Mouse (Mus musculus) MEL (cell line): ENCODE measurements at regions not wholly inside any gene's neighbourhood (a gene's known extent, or its start where the extent isn't known, plus 50 kb on each side); places are given as distances from the start of the nearest gene placed in this dataset.

Experiments used
- DNase-seq: peaks from one replicate; pipeline ENCODE4 v3.0.0; 2011; ENCODE audit warnings: low read depth, low spot score
- H3K27ac ChIP-seq: 2 replicates; pipeline ENCODE4 v1.5.1; 2012; ENCODE audit warnings: low read depth, mild to moderate bottlenecking, control low read depth, low read length, moderate library complexity; ENCODE audit not compliant: control insufficient read depth
- H3K27me3 ChIP-seq, 2 experiments: fragments of 150-350 bp in 1 of 2; sonication (generic) in 1 of 2; 2 replicates each; pipeline ENCODE4 v1.6.1; 2012; ENCODE audit warnings: low read length in 2 of 2, mild to moderate bottlenecking in 2 of 2, improper control_type of control experiment in 1 of 2, moderate library complexity in 1 of 2; ENCODE audit not compliant: insufficient read depth in 2 of 2, control insufficient read depth in 1 of 2
- H3K36me3 ChIP-seq, 2 experiments: 2 replicates each; pipeline ENCODE4 v1.6.1; 2012 to 2014; ENCODE audit warnings: low read length in 2 of 2, improper control_type of control experiment in 1 of 2, inconsistent platforms in 1 of 2, mild to moderate bottlenecking in 1 of 2; ENCODE audit not compliant: insufficient read depth in 2 of 2, control insufficient read depth in 1 of 2
- H3K4me1 ChIP-seq, 2 experiments: fragments of 150-350 bp in 1 of 2; sonication (generic) in 1 of 2; 2 replicates each; pipeline ENCODE4 v1.6.1; 2012; ENCODE audit warnings: low read length in 2 of 2, improper control_type of control experiment in 1 of 2, mild to moderate bottlenecking in 1 of 2; ENCODE audit not compliant: insufficient read depth in 2 of 2, control insufficient read depth in 1 of 2
- H3K4me3 ChIP-seq, 2 experiments: fragments of 150-350 bp in 1 of 2; sonication (generic) in 1 of 2; 2 replicates each; pipeline ENCODE4 v1.5.1; 2012; ENCODE audit warnings: low read depth in 2 of 2, low read length in 2 of 2, mild to moderate bottlenecking in 2 of 2, moderate library complexity in 2 of 2, control low read depth in 1 of 2, improper control_type of control experiment in 1 of 2; ENCODE audit not compliant: control insufficient read depth in 1 of 2, insufficient read depth in 1 of 2
- H3K79me2 ChIP-seq: 2 replicates; pipeline ENCODE4 v1.6.1; 2012; ENCODE audit warnings: mild to moderate bottlenecking, low read length, moderate library complexity; ENCODE audit not compliant: control insufficient read depth, poor library complexity, insufficient read depth
- H3K9ac ChIP-seq: 2 replicates; pipeline ENCODE4 v1.6.1; 2012; ENCODE audit warnings: low read depth, mild to moderate bottlenecking, control low read depth, low read length, moderate library complexity; ENCODE audit not compliant: control insufficient read depth, poor library complexity, severe bottlenecking
- H3K9me3 ChIP-seq: fragments of 150-350 bp; sonication (generic); replicated peaks from 2 replicates; pipeline ENCODE4 v1.6.1; 2012; ENCODE audit warnings: mild to moderate bottlenecking, low read length, improper control_type of control experiment, moderate library complexity; ENCODE audit not compliant: insufficient read depth
- BHLHE40 ChIP-seq: IDR thresholded peaks from 2 replicates; pipeline ENCODE4 v1.6.1; 2012; ENCODE audit warnings: low read depth, mild to moderate bottlenecking, inconsistent platforms, low read length, improper control_type of control experiment, borderline replicate concordance
- CHD1 ChIP-seq: IDR thresholded peaks from 2 replicates; pipeline ENCODE4 v1.6.1; 2012; ENCODE audit warnings: low read depth, mild to moderate bottlenecking, inconsistent platforms, low read length, improper control_type of control experiment
- CHD2 ChIP-seq: IDR thresholded peaks from 2 replicates; pipeline ENCODE4 v1.6.1; 2011; ENCODE audit warnings: low read length, improper control_type of control experiment
- E2F4 ChIP-seq: IDR thresholded peaks from 2 replicates; pipeline ENCODE4 v1.6.1; 2011; ENCODE audit warnings: low read depth, low read length, improper control_type of control experiment, borderline replicate concordance
- ELF1 ChIP-seq: IDR thresholded peaks from 2 replicates; pipeline ENCODE4 v1.6.1; 2014; ENCODE audit warnings: low read depth, mild to moderate bottlenecking, inconsistent platforms, low read length, improper control_type of control experiment, moderate library complexity
- GABPA ChIP-seq: IDR thresholded peaks from 2 replicates; pipeline ENCODE4 v1.6.1; 2012; ENCODE audit warnings: low read depth, mild to moderate bottlenecking, inconsistent platforms, low read length, improper control_type of control experiment, moderate library complexity
- JUND ChIP-seq: IDR thresholded peaks from 2 replicates; pipeline ENCODE4 v1.6.1; 2011; ENCODE audit warnings: low read depth, mild to moderate bottlenecking, improper control_type of control experiment, low read length
- MAFK ChIP-seq: IDR thresholded peaks from 2 replicates; pipeline ENCODE4 v1.6.1; 2011; ENCODE audit warnings: low read depth, mild to moderate bottlenecking, low read length, improper control_type of control experiment, borderline replicate concordance
- MAX ChIP-seq: IDR thresholded peaks from 2 replicates; pipeline ENCODE4 v1.6.1; 2011; ENCODE audit warnings: low read length, improper control_type of control experiment
- MXI1 ChIP-seq: IDR thresholded peaks from 2 replicates; pipeline ENCODE4 v1.6.1; 2011; ENCODE audit warnings: mild to moderate bottlenecking, low read depth, low read length, improper control_type of control experiment
- MYC ChIP-seq: IDR thresholded peaks from 2 replicates; pipeline ENCODE4 v1.6.1; 2011; ENCODE audit warnings: low read depth, mild to moderate bottlenecking, low read length, improper control_type of control experiment, moderate library complexity
- NELFE ChIP-seq: IDR thresholded peaks from 2 replicates; pipeline ENCODE4 v1.6.1; 2011; ENCODE audit warnings: low read depth, low read length, improper control_type of control experiment
- POLR2A ChIP-seq, 2 experiments: IDR thresholded peaks; 2 replicates each; pipeline ENCODE4 v1.6.1; 2011 to 2012; ENCODE audit warnings: low read length in 2 of 2, mild to moderate bottlenecking in 2 of 2, control low read depth in 1 of 2, improper control_type of control experiment in 1 of 2, low read depth in 1 of 2, moderate library complexity in 1 of 2; ENCODE audit not compliant: control insufficient read depth in 1 of 2, insufficient read depth in 1 of 2, poor library complexity in 1 of 2
- RCOR1 ChIP-seq: IDR thresholded peaks from 2 replicates; pipeline ENCODE4 v1.6.1; 2012; ENCODE audit warnings: low read depth, mild to moderate bottlenecking, inconsistent platforms, low read length, improper control_type of control experiment
- SIN3A ChIP-seq: IDR thresholded peaks from 2 replicates; pipeline ENCODE4 v1.6.1; 2012; ENCODE audit warnings: low read length, improper control_type of control experiment, inconsistent platforms
- SMC3 ChIP-seq: IDR thresholded peaks from 2 replicates; pipeline ENCODE4 v1.6.1; 2011; ENCODE audit warnings: low read depth, low read length, improper control_type of control experiment
- TBP ChIP-seq: IDR thresholded peaks from 2 replicates; pipeline ENCODE4 v1.8.0; 2011; ENCODE audit warnings: low read depth, low read length, improper control_type of control experiment
- USF1 ChIP-seq: IDR thresholded peaks from 2 replicates; pipeline ENCODE4 v1.6.1; 2014; ENCODE audit warnings: low read depth, mild to moderate bottlenecking, inconsistent platforms, low read length, improper control_type of control experiment, moderate library complexity
- ZC3H11A ChIP-seq: IDR thresholded peaks from 2 replicates; pipeline ENCODE4 v1.6.1; 2012; ENCODE audit warnings: low read depth, mild to moderate bottlenecking, inconsistent platforms, low read length, improper control_type of control experiment
- ZKSCAN1 ChIP-seq: IDR thresholded peaks from 2 replicates; pipeline ENCODE4 v1.6.1; 2012; ENCODE audit warnings: low read depth, mild to moderate bottlenecking, inconsistent platforms, low read length, improper control_type of control experiment, moderate library complexity
- ZMIZ1 ChIP-seq: IDR thresholded peaks from 2 replicates; pipeline ENCODE4 v1.6.1; 2012; ENCODE audit warnings: low read depth, mild to moderate bottlenecking, inconsistent platforms, low read length, improper control_type of control experiment, moderate library complexity

GRCm38 (mm10) chr2:172733403-172733995, 184.1 kb downstream of the Tfap2c start:
- no peaks in the 10 kb centered on the region; the same call in 1 of the 2 replicates for H3K9me3 ChIP-seq

GRCm38 (mm10) chr2:172735621-172736020, 186.2 kb downstream of the Tfap2c start:
- TF ChIP-seq MAFK: no peak
- no peak for TF ChIP-seq CHD2
- TF ChIP-seq ZKSCAN1: no peak
- TF ChIP-seq USF1: no peak
- TF ChIP-seq ZC3H11A: no peak
- TF ChIP-seq MAX: no peak
- TF ChIP-seq SMC3: no peak
- TF ChIP-seq MXI1: no peak
- TF ChIP-seq MYC: no peak
- TF ChIP-seq, all 39 proteins: peak for 0
- H3K9me3 ChIP-seq: no peaks in the 10 kb centered on the region; the same call in 1 of the 2 replicates

More at GRCm38 (mm10) chr2:172733403-172733995, 184.1 kb downstream of the Tfap2c start:
- DNase-seq: no peak
- Histone ChIP-seq H3K27ac (no peak overlapping the region), H3K9ac (no peak overlapping the region), H3K4me1 (no peaks in the 10 kb centered on the region), H3K27me3 (no peaks in the 10 kb centered on the region), H3K4me3 (no peak overlapping the region), H3K79me2 (no peaks in the 10 kb centered on the region), H3K36me3 (no peaks in the 10 kb centered on the region)
- TF ChIP-seq JUND (no peak), E2F4 (no peak), SIN3A (no peak), CHD2 (no peak)

GRCm38 (mm10) chr2:172739041-172739491, 189.7 kb downstream of the Tfap2c start:
- Histone ChIP-seq H3K4me3 (no peak overlapping the region), H3K27ac (no peak overlapping the region), H3K36me3 (no peaks in the 10 kb centered on the region), H3K27me3 (no peaks in the 10 kb centered on the region), H3K4me1 (no peaks in the 10 kb centered on the region), H3K79me2 (no peaks in the 10 kb centered on the region), H3K9me3 (no peaks in the 10 kb centered on the region), H3K9ac (no peak overlapping the region)
- no peak for DNase-seq
- TF ChIP-seq BHLHE40: no peak
- TF ChIP-seq GABPA: no peak
- TF ChIP-seq ELF1: no peak
- no peak for TF ChIP-seq RCOR1
- no peak for TF ChIP-seq POLR2A (IDR thresholded peaks at IDR 0.05; ENCODE audit: control insufficient read depth in 1 of 2, insufficient read depth in 1 of 2, low read depth in 1 of 2, low read length in 2 of 2, poor library complexity in 1 of 2)
- TF ChIP-seq SMC3: no peak
- no peak for TF ChIP-seq SIN3A
- no peak for TF ChIP-seq ZC3H11A
- no peak for TF ChIP-seq MAFK
- no peak for TF ChIP-seq CHD1
- no peak for TF ChIP-seq ZMIZ1
- no peak for TF ChIP-seq NELFE
- no peak for TF ChIP-seq TBP
- TF ChIP-seq MXI1: no peak

More at GRCm38 (mm10) chr2:172735621-172736020, 186.2 kb downstream of the Tfap2c start:
- no peak overlapping the region for H3K9ac ChIP-seq
- H3K79me2 ChIP-seq: no peaks in the 10 kb centered on the region
- no peaks in the 10 kb centered on the region for H3K4me1 ChIP-seq
- H3K27me3 ChIP-seq: no peaks in the 10 kb centered on the region
- no peak for DNase-seq
- no peak overlapping the region for H3K27ac ChIP-seq
- no peaks in the 10 kb centered on the region for H3K36me3 ChIP-seq
- no peak overlapping the region for H3K4me3 ChIP-seq
